Mouse (Mus musculus): ENCODE measurements at regions not wholly inside any gene's neighbourhood (a gene's known extent, or its start where the extent isn't known, plus 50 kb on each side); places are given as distances from the start of the nearest gene placed in this dataset.
"Not testable (repeated sequence)": the region's sequence is repeated elsewhere in the genome, so short reads cannot be mapped to it uniquely, and the experiment has no call there.

GRCm38 (mm10) chr17:74138517-74138916, 90.8 kb upstream of the Srd5a2 start:
- not testable (repeated sequence) for DNase-seq (ENCODE audit: low read depth)

GRCm38 (mm10) chr17:74134976-74135375, 87.3 kb upstream of the Srd5a2 start:
- peak; percentile 65 for DNase-seq (ENCODE audit: low read depth)

GRCm38 (mm10) chr17:74131534-74131933, 83.8 kb upstream of the Srd5a2 start:
- DNase-seq (ENCODE audit: low read depth) = no peak

GRCm38 (mm10) chr17:74122944-74123343, 75.2 kb upstream of the Srd5a2 start:
- DNase-seq (ENCODE audit: low read depth) = no peak

- DNase-seq (ENCODE audit: low read depth) = no peak
These were observed 73.3 kb upstream of the Srd5a2 start for GRCm38 (mm10) chr17:74120969-74121368.

Data from NIH3T3 (cell line).